Mouse (Mus musculus): Measurements from ENCODE around the gene Rhox7b. TPM values are rescaled to one million over a fixed set of nuclear protein-coding genes. Genes with fewer than 3 reads are reported as not detected.

Gene Rhox7b
- polyA plus RNA-seq (2012; rRNA removed; ENCODE audit: low replicate concordance), result not detected in 2 replicates

DNA sequence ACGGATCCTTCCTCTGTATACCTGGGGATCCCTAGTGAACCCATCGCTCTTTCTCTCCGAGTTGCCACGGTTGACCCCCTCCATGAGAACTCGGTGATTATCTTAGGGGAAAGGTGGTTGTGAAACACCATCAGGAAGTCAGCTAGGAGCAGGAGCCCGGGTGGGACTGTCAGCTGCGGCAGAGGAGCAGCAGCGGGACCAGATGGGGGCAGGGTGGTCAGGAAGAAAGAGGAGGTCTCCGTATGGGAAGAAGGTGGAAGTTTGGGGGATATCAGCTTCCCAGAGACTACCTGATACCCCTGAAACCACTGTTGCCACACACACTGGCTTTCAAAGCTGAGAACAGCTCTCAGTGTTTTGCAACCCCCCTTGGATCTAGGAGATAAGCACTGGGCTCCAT lies at the start of gene Rhox7b:
Rhox7b (minus strand) TSS at position 101 of the 400 bp plus-strand sequence.

GRCm38 (mm10) chrX:37901670-37902069 lies 4.6 kb upstream of the Rhox7b start, which contains the start of gene Rhox9:
Rhox9 (minus strand) TSS chrX:37901770.

DNA sequence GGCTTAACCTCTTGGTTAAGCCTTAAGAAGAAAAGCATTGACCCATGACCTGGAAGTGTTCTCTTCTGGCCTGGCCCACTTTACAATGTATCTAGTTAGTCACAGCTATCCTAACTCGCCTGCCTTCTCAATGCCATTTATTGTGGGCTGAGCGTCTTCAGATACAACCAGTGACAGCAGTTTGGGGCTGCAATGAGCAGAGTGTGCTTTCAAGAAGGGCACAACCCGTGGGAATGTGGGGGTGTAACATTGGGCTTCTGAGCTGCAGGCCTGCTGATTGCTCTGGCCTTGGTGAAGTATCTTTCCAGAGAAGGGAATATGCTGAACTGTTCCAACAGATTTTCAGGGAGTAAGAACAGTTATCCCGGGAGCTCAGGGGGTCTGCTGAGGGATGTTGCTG lies 18.2 kb downstream of the Rhox7b start, which contains the start of gene Rhox8:
Rhox8 (minus strand) TSS at position 101 of the 400 bp plus-strand sequence.

Other genes starting within 250 kb of the Rhox7b start
- not detected in 2 replicates for gene Rhox4g, start 245.9 kb downstream of the Rhox7b start, polyA plus RNA-seq (2012; rRNA removed; ENCODE audit: low replicate concordance)
- not detected in 2 replicates for gene Rhox3h, start 228.5 kb downstream of the Rhox7b start, polyA plus RNA-seq (2012; rRNA removed; ENCODE audit: low replicate concordance)
- not detected in 2 replicates for gene Rhox2h, start 224.0 kb downstream of the Rhox7b start, polyA plus RNA-seq (2012; rRNA removed; ENCODE audit: low replicate concordance)
- not detected in 2 replicates for gene Rhox5, start 92.4 kb downstream of the Rhox7b start, polyA plus RNA-seq (2012; rRNA removed; ENCODE audit: low replicate concordance)
- gene Rhox6, start 70.3 kb downstream of the Rhox7b start, polyA plus RNA-seq (2012; rRNA removed; ENCODE audit: low replicate concordance), result not detected in 2 replicates
- not detected in 2 replicates for gene Rhox7a, start 65.5 kb downstream of the Rhox7b start, polyA plus RNA-seq (2012; rRNA removed; ENCODE audit: low replicate concordance)
- not detected in 2 replicates for gene Rhox8, start 18.3 kb downstream of the Rhox7b start, polyA plus RNA-seq (2012; rRNA removed; ENCODE audit: low replicate concordance)
- gene Rhox9, start 4.5 kb upstream of the Rhox7b start, polyA plus RNA-seq (2012; rRNA removed; ENCODE audit: low replicate concordance), result not detected in 2 replicates
- not detected in 2 replicates for gene Btg1-ps1, start 121.6 kb upstream of the Rhox7b start, polyA plus RNA-seq (2012; rRNA removed; ENCODE audit: low replicate concordance)
- not detected in 2 replicates for gene Btg1-ps2, start 145.9 kb upstream of the Rhox7b start, polyA plus RNA-seq (2012; rRNA removed; ENCODE audit: low replicate concordance)
- gene Rhox10, start 169.2 kb upstream of the Rhox7b start, polyA plus RNA-seq (2012; rRNA removed; ENCODE audit: low replicate concordance), result not detected in 2 replicates
- gene Rhox11, start 187.9 kb upstream of the Rhox7b start, polyA plus RNA-seq (2012; rRNA removed; ENCODE audit: low replicate concordance), result not detected in 2 replicates
- gene Rhox12, start 213.7 kb upstream of the Rhox7b start, polyA plus RNA-seq (2012; rRNA removed; ENCODE audit: low replicate concordance), result not detected in 2 replicates
- not detected in 2 replicates for gene Rhox13, start 224.0 kb upstream of the Rhox7b start, polyA plus RNA-seq (2012; rRNA removed; ENCODE audit: low replicate concordance)